Mouse (Mus musculus) mouse trophoblast stem cell (cell line): ENCODE results near the gene Rab7.
"Not testable (repeated sequence)": the region's sequence is repeated elsewhere in the genome, so short reads cannot be mapped to it uniquely, and the experiment has no call there.

Source experiments
- in situ Hi-C, 2 experiments: fragments of 300-500 bp; cut with MseI, MboI; formaldehyde crosslinking; loops; 2 replicates in 1 of 2; 3 replicates in 1 of 2; pipeline ENCODE4 v1.15.1; 2025

The Rab7 gene

GRCm38 (mm10) chr6:88003439-88003838, 41.6 kb downstream of the Rab7 start:
- in situ Hi-C loops: no loop called here

DNA sequence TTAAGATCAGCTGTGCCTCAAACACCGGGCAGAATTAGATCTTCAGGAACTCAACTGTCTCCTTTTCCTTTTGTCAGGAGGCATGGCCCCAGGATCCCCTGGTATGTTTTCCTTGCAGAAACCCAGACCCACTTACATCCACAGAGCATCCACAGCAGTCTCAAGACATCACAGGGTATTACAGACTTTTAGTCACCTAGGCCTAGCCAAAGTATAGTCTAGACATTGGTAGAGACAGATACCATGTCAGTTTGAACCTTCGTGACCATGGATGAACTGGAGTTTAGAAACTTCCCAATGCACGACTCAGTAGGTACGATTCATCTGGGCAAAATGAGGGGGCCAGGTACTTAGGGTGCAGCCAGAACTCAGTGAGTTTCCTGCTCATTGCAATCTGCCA, 46.7 kb downstream of the Rab7 start:
- in situ Hi-C loops: no loop called here

- in situ Hi-C loops: no loop called here
These were observed 47.3 kb downstream of the Rab7 start for GRCm38 (mm10) chr6:87997706-87998265.

DNA sequence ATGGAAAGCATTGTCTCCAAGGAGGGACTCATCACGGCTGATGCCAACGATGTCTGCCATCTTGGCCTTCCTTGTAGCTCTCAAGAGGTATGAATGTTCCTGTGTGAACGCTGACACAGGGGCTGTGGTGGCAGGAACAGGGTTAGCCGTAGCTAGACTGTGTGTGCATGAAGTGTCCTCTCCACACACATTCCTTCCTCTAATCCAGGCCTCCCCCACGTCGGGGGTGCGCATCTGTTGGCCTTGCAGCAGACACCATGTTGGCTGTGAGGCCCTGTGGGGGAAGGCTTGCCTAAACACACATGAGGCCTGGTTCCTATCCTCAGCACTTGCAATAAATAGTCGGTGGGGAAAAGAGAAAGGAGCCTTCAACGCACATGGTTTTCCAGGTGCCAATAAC, 48.5 kb downstream of the Rab7 start:
- in situ Hi-C loops: no loop called here

GRCm38 (mm10) chr6:87995519-87995918, 49.6 kb downstream of the Rab7 start:
- in situ Hi-C loops: no loop called here

DNA sequence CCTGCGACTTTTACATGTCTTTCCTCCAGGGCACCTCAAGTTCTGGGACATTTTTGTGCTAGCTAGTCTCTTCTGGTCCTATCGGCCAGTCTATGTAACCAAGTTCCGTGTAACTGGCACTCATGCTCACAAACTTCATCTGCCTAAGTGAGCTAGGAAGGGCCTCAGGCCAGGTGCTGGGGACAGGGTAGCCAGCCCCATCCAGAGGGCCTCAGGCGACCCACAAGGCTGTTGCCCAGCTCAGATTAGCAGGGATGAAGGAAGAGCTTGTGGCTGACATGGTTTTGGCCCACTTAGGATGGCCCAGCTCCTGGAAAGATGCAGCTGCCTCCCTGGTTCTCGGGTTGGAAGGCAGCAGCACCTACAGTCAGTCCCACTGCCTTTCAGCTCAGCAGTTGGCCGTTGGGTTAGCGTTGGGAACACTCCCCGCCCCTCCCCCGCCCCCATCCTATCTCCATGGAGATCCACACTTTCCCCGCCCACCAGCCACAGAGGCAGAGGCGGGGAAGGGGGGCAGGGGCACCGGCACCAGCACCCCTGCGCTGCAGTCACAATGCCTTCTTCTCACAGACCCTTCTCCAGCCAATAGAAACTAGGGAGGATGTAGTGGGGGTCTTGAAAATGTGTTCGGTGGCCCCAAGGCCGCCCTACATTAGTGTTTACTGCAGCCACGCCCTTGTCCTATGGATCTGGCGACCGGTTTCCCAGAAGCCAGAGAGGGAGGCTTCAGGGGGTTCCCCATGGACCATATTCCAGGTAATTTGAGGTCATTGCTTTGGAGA, 51.1 kb downstream of the Rab7 start:
- in situ Hi-C loops: loop anchor here (5.0 kb wide), 2 partner anchors 77 to 87 kb away; no protein-coding TSS in a partner anchor

DNA sequence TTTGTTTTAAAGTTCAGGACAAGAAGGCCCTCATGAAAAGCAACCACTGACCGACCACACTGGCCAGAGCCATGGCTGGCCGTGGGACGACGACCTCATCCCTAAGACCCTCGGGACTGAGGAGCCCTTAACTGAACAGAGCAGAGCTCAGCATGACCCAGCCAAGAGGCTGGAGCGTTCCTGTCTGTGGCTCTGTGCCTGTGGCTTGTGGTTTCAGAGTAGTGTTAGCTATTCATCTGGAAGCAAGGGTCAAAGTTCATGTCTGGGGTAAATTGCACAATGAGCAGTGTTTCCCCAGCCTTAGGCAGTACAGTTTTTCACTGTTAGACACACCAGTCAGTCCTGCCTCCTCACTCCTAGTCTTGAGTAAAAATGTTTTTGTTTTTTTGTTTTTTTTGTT, 52.3 kb downstream of the Rab7 start:
- in situ Hi-C loops: loop anchor here (5.0 kb wide), 2 partner anchors 75 to 85 kb away; no protein-coding TSS in a partner anchor

DNA sequence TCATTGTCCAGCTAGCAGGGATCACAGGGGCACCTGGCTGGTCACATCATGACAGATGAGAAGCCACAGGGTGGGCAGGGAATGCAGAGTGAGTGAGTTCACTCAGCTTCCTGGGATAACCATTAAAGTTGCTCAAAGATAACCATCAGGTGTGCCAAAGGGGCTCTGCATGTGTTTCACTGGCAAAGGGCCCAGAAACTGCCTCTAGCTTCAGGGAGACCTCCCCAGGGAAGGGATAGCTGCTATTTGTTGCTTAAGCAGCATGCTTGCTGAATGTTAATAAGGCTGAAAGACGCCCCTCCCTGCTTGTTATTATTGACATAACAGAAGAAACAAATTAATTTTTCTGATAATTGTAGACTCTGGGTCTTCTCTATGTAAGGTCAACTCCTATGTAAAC, 53.2 kb downstream of the Rab7 start:
- in situ Hi-C loops: loop anchor here (5.0 kb wide), 2 partner anchors 75 to 85 kb away; no protein-coding TSS in a partner anchor

DNA sequence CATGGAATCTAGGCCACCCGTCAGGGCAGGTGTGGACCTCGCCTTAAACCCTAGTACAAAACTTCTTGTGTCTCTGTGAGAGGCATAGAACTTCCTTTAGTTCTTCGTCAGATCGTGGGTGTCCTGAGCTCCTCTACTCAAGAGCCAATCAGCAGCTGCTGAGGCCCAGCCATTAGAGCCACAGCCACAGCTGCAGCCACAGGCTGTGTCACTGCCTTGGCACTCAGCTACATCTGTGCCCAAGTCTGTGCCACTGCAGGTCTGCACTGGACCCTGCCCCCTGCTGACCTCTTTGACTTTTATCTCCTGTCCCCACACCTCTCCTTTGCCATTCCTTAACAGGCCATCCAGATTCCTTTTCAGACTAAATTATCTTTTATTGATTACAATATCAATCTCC, 53.9 kb downstream of the Rab7 start:
- in situ Hi-C loops: loop anchor here (5.0 kb wide), 2 partner anchors 74 to 84 kb away; no protein-coding TSS in a partner anchor

DNA sequence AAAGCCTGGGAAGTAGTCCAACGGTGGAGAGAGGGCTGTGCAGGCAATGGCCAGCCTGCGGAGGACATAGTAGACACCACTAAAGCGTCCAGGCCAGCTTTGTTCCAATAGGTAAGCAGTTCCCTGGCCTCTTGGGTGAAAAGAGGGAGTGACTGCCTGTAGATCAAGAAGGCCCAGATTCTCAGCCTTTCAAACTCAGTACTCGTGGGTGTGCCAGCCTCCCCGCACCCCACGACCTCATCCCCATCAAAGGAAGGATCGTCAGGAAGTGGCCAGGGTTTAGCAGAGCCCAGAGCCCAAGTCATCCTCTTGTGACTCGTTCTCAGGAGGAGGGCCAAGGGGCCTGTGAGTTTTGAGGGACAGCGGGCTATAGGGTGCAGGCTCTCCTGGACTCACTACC, 62.6 kb downstream of the Rab7 start:
- in situ Hi-C loops: no loop called here

DNA sequence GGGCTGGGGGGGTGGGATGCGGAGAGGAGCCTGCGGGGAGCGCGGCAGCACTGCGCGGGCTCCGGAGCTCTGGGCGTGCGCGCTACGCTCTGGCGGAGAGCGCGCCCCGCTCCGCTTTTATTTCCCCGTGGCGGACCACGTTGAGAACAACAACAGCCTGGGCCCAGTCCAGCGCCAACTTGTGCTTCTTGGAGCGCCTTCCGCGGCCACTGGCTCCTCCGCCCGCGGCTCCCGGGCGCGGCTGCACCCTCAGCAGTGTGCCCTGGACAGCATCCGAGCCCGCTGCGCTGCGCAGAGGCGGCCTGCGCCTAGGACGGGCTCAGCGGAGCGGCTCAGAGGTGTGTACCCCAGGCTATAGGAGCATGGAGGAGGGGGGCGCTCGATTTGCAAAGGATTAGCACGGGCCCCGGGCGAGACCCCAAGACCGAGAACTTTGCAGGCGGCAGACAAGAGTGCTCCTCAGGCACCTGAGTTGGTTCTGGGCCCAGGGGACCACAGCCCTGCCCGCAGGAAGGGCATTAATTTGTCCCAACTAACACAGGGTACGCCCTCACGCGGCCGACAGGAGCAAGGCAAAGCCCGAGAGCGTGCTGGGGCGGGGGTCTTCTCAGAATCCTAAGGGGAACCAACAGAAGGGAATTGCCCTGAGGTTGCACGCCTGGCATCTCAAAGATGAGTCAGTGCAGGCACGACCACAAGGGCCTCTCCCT, 63.4 kb downstream of the Rab7 start, which contains the start of gene H1fx:
Gene H1fx (minus strand): TSS at position 91 of the 710 bp plus-strand sequence.
- in situ Hi-C loops: no loop called here

DNA sequence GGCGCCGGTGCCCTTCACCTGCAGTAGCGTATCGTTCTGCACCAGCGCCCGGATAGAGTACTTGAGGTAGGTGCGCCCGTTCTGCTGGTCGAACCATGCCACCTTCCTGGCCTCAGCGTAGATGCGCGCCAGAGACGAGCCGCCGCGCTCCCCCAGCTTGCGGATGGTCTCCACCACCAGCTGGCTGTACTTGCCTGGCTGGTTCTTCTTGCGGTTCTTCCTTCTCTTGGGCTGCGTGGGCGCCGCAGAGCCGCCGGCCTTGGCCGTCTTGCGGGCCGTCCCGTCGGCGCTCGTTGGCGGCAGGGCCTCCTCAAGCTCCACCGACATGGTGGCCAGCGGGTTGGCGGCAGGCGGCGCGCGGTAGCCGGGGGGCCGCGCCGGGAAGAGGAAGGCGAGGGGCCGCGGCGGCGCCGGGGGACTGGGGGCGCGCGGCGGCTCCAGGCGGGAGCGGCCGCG, 64.0 kb downstream of the Rab7 start:
- in situ Hi-C loops: no loop called here

DNA sequence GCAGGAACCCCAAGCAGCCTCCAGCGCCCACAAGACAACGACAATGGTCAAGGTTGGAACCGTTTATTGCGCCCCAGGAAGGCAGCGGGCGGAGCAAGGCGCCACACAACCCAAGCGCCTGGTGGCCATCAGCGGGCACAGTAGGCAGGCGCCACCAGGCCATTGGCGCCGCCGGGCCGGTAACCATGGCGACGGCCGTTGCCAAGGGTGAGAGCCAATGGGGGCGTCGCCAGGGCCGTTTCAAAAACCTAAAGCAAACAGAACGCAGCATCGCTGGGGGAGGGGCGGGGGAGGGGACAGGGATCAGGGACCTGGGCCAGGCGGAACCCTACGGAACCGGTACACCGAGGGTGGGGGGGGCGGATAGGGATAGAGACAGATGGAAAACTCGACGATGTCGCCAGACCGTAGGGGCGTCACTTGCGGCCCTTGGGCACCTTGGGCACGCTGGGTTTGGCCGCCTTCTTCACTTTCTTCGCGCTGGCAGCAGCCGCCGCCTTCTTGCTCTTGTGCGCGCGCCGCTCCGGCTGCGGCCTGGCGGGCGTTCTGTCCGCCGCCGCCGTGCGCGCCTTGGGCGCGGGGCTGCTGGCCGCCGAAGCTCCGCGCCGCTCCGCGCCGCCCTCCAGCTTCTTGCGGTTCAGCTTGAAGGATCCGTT, 64.6 kb downstream of the Rab7 start:
- in situ Hi-C loops: no loop called here

GRCm38 (mm10) chr6:87979728-87980127, 65.3 kb downstream of the Rab7 start:
- in situ Hi-C loops: no loop called here

DNA sequence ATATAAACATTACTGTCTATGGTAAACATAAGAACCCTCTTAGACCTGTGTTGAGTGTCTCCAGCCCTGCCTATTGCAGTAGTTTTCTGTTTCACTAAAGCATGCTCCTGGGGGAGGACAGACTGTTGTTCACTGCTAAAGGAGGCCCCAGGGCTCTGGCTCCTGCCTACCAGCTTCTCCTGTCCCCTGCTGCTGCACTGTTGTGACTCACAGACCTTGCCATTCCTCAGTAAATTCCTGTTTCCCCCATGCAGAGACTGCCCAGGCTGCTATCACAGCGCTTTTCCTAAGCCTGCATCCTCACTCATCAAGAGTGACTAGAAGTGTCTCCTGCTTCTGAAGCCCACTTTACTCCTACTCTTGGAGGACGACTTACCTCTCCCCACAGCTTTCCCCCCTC, 75.0 kb downstream of the Rab7 start:
- in situ Hi-C loops: no loop called here

GRCm38 (mm10) chr6:87962457-87962856, 82.6 kb downstream of the Rab7 start:
- in situ Hi-C loops: not testable (repeated sequence)
